Mouse (Mus musculus): ENCODE measurements around the gene Mybpc1. TPM values are rescaled to one million over a fixed set of nuclear protein-coding genes. Genes with fewer than 3 reads are reported as not detected.

Mybpc1 gene
- polyA plus RNA-seq, 1 experiment from 2014 or later: 46.6 TPM

GRCm38 (mm10) chr10:88606065-88606464, 1.1 kb upstream of the Mybpc1 start:
- no peaks in the 10 kb centered on the region; the same call in 1 of the 2 replicates for H3K4me1 ChIP-seq
- H3K36me3 ChIP-seq: no peaks in the 10 kb centered on the region
- no peaks in the 10 kb centered on the region for H3K9me3 ChIP-seq (replicated peaks)
- no peak overlapping the region for H3K4me2 ChIP-seq (replicated peaks)
- peak; percentile 72 for ATAC-seq (ENCODE audit: insufficient number of reproducible peaks, low FRiP score, low TSS enrichment, low read depth)
- 0 out of 2 replicates have a peak overlapping the region, but pooled peaks have one; percentile 23 for H3K27ac ChIP-seq (replicated peaks)
- H3K27me3 ChIP-seq: no peaks in the 10 kb centered on the region
- H3K9ac ChIP-seq: no peak overlapping the region
- no peak overlapping the region for H3K4me3 ChIP-seq (replicated peaks)
- 45% methylated on average over 8 of the region's 8 CpGs for WGBS

- H3K27ac ChIP-seq (replicated peaks): no peak overlapping the region
- H3K9ac ChIP-seq: no peak overlapping the region
- no peaks in the 10 kb centered on the region; the same call in 1 of the 2 replicates for H3K4me1 ChIP-seq
- no peak overlapping the region for H3K4me2 ChIP-seq (replicated peaks)
- WGBS: 19% methylated on average over 2 of the region's 2 CpGs
- H3K27me3 ChIP-seq: no peaks in the 10 kb centered on the region
- no peaks in the 10 kb centered on the region for H3K9me3 ChIP-seq (replicated peaks)
- no peak for ATAC-seq (ENCODE audit: insufficient number of reproducible peaks, low FRiP score, low TSS enrichment, low read depth)
- no peaks in the 10 kb centered on the region for H3K36me3 ChIP-seq
- H3K4me3 ChIP-seq (replicated peaks): no peak overlapping the region
Measured at GRCm38 (mm10) chr10:88603773-88604172, 1.2 kb downstream of the Mybpc1 start.

- Histone ChIP-seq H3K9me3 (replicated peaks) (no peaks in the 10 kb centered on the region), H3K27me3 (no peaks in the 10 kb centered on the region), H3K27ac (replicated peaks) (no peak overlapping the region), H3K4me1 (no peaks in the 10 kb centered on the region; the same call in 1 of the 2 replicates), H3K36me3 (no peaks in the 10 kb centered on the region), H3K4me3 (replicated peaks) (peak overlapping the region; percentile 2; the same call in 1 of the 2 replicates), H3K9ac (no peak overlapping the region), H3K4me2 (replicated peaks) (no peak overlapping the region; the same call in 1 of the 2 replicates)
- no peak; the same call in 1 of the 2 replicates for ATAC-seq (ENCODE audit: insufficient number of reproducible peaks, low FRiP score, low TSS enrichment, low read depth)
- WGBS: 11% methylated on average over 5 of the region's 5 CpGs
Measured at GRCm38 (mm10) chr10:88603256-88603655, 1.7 kb downstream of the Mybpc1 start.

GRCm38 (mm10) chr10:88600591-88600990, 4.4 kb downstream of the Mybpc1 start:
- Histone ChIP-seq H3K27me3 (no peaks in the 10 kb centered on the region), H3K27ac (replicated peaks) (no peak overlapping the region), H3K4me1 (no peaks in the 10 kb centered on the region), H3K36me3 (no peaks in the 10 kb centered on the region), H3K9me3 (replicated peaks) (no peaks in the 10 kb centered on the region), H3K9ac (no peak overlapping the region), H3K4me3 (replicated peaks) (no peak overlapping the region), H3K4me2 (replicated peaks) (no peak overlapping the region)
- WGBS: 85% methylated on average over 7 of the region's 7 CpGs
- no peak for ATAC-seq (ENCODE audit: insufficient number of reproducible peaks, low FRiP score, low TSS enrichment, low read depth)

- no peak for ATAC-seq (ENCODE audit: insufficient number of reproducible peaks, low FRiP score, low TSS enrichment, low read depth)
- H3K4me1 ChIP-seq: peaks cover 8% of the 10 kb centered on the region; the same call in 1 of the 2 replicates
- 81% methylated on average over 4 of the region's 4 CpGs for WGBS
- no peaks in the 10 kb centered on the region for H3K36me3 ChIP-seq
- H3K4me3 ChIP-seq (replicated peaks): no peak overlapping the region
- no peak overlapping the region for H3K27ac ChIP-seq (replicated peaks)
- no peak overlapping the region for H3K9ac ChIP-seq
- no peaks in the 10 kb centered on the region for H3K27me3 ChIP-seq
- H3K4me2 ChIP-seq (replicated peaks): no peak overlapping the region
- H3K9me3 ChIP-seq (replicated peaks): no peaks in the 10 kb centered on the region
Measured at GRCm38 (mm10) chr10:88592316-88592715, 12.6 kb downstream of the Mybpc1 start.

- H3K4me3 ChIP-seq (replicated peaks): no peak overlapping the region
- no peak overlapping the region for H3K27ac ChIP-seq (replicated peaks)
- no peaks in the 10 kb centered on the region for H3K36me3 ChIP-seq
- no peaks in the 10 kb centered on the region for H3K9me3 ChIP-seq (replicated peaks)
- H3K9ac ChIP-seq: no peak overlapping the region
- H3K27me3 ChIP-seq: no peaks in the 10 kb centered on the region
- ATAC-seq (ENCODE audit: insufficient number of reproducible peaks, low FRiP score, low TSS enrichment, low read depth): no peak; the same call in 1 of the 2 replicates
- H3K4me1 ChIP-seq: peaks cover 8% of the 10 kb centered on the region; the same call in 1 of the 2 replicates
- no peak overlapping the region for H3K4me2 ChIP-seq (replicated peaks)
- WGBS: 39% methylated on average over 12 of the region's 12 CpGs
Measured at GRCm38 (mm10) chr10:88591042-88591441, 13.9 kb downstream of the Mybpc1 start.

GRCm38 (mm10) chr10:88584469-88584868, 20.5 kb downstream of the Mybpc1 start:
- Histone ChIP-seq H3K4me2 (replicated peaks) (no peak overlapping the region), H3K27me3 (no peaks in the 10 kb centered on the region), H3K9me3 (replicated peaks) (no peaks in the 10 kb centered on the region), H3K36me3 (no peaks in the 10 kb centered on the region), H3K9ac (no peak overlapping the region), H3K4me3 (replicated peaks) (no peak overlapping the region), H3K4me1 (no peaks in the 10 kb centered on the region), H3K27ac (replicated peaks) (no peak overlapping the region)
- no peak for ATAC-seq (ENCODE audit: insufficient number of reproducible peaks, low FRiP score, low TSS enrichment, low read depth)
- WGBS: 78% methylated on average over 11 of the region's 11 CpGs

- Histone ChIP-seq H3K4me2 (replicated peaks) (no peak overlapping the region), H3K4me3 (replicated peaks) (no peak overlapping the region), H3K9ac (no peak overlapping the region), H3K27me3 (no peaks in the 10 kb centered on the region), H3K4me1 (no peaks in the 10 kb centered on the region), H3K36me3 (no peaks in the 10 kb centered on the region), H3K9me3 (replicated peaks) (no peaks in the 10 kb centered on the region), H3K27ac (replicated peaks) (no peak overlapping the region)
- 82% methylated on average over 5 of the region's 5 CpGs for WGBS
- no peak for ATAC-seq (ENCODE audit: insufficient number of reproducible peaks, low FRiP score, low TSS enrichment, low read depth)
Measured at GRCm38 (mm10) chr10:88580786-88581185, 24.2 kb downstream of the Mybpc1 start.

- H3K9me3 ChIP-seq (replicated peaks): no peaks in the 10 kb centered on the region
- H3K9ac ChIP-seq: no peak overlapping the region
- H3K36me3 ChIP-seq: no peaks in the 10 kb centered on the region
- no peak overlapping the region for H3K4me2 ChIP-seq (replicated peaks)
- ATAC-seq (ENCODE audit: insufficient number of reproducible peaks, low FRiP score, low TSS enrichment, low read depth): no peak
- 66% methylated on average over 4 of the region's 4 CpGs for WGBS
- H3K4me1 ChIP-seq: no peaks in the 10 kb centered on the region
- no peaks in the 10 kb centered on the region for H3K27me3 ChIP-seq
- H3K4me3 ChIP-seq (replicated peaks): no peak overlapping the region
- H3K27ac ChIP-seq (replicated peaks): no peak overlapping the region
Measured at GRCm38 (mm10) chr10:88578651-88579050, 26.3 kb downstream of the Mybpc1 start.

- Histone ChIP-seq H3K4me2 (replicated peaks) (no peak overlapping the region), H3K4me1 (no peaks in the 10 kb centered on the region), H3K9me3 (replicated peaks) (no peaks in the 10 kb centered on the region), H3K9ac (no peak overlapping the region), H3K36me3 (no peaks in the 10 kb centered on the region), H3K4me3 (replicated peaks) (no peak overlapping the region), H3K27me3 (no peaks in the 10 kb centered on the region), H3K27ac (replicated peaks) (no peak overlapping the region)
- ATAC-seq (ENCODE audit: insufficient number of reproducible peaks, low FRiP score, low TSS enrichment, low read depth): no peak
- 78% methylated on average over 8 of the region's 8 CpGs for WGBS
Measured at GRCm38 (mm10) chr10:88574115-88574635, 30.8 kb downstream of the Mybpc1 start.

- Histone ChIP-seq H3K27ac (replicated peaks) (no peak overlapping the region), H3K4me3 (replicated peaks) (no peak overlapping the region), H3K9me3 (replicated peaks) (no peaks in the 10 kb centered on the region), H3K9ac (no peak overlapping the region), H3K4me1 (no peaks in the 10 kb centered on the region), H3K36me3 (no peaks in the 10 kb centered on the region), H3K4me2 (replicated peaks) (no peak overlapping the region), H3K27me3 (no peaks in the 10 kb centered on the region)
- no peak for ATAC-seq (ENCODE audit: insufficient number of reproducible peaks, low FRiP score, low TSS enrichment, low read depth)
- WGBS: 52% methylated on average over 5 of the region's 5 CpGs
Measured at GRCm38 (mm10) chr10:88572123-88572522, 32.8 kb downstream of the Mybpc1 start.

GRCm38 (mm10) chr10:88557046-88557445, 47.9 kb downstream of the Mybpc1 start:
- WGBS: 83% methylated on average over 6 of the region's 6 CpGs
- Histone ChIP-seq H3K9ac (no peak overlapping the region), H3K36me3 (no peaks in the 10 kb centered on the region), H3K9me3 (replicated peaks) (no peaks in the 10 kb centered on the region), H3K4me1 (no peaks in the 10 kb centered on the region), H3K4me3 (replicated peaks) (no peak overlapping the region), H3K27me3 (no peaks in the 10 kb centered on the region), H3K27ac (replicated peaks) (no peak overlapping the region), H3K4me2 (replicated peaks) (no peak overlapping the region)
- no peak for ATAC-seq (ENCODE audit: insufficient number of reproducible peaks, low FRiP score, low TSS enrichment, low read depth)

All from embryonic facial prominence, embryonic 15.5 days (tissue).